Mouse (Mus musculus) kidney, embryonic 14.5 days (tissue): Measurements from ENCODE around the gene Cela2a. TPM values are rescaled to one million over a fixed set of nuclear protein-coding genes. Genes with fewer than 3 reads are reported as not detected.
A peak's percentile ranks its signal among the peaks of the same experiment; 100 is the strongest.

Experiments used
- ATAC-seq: fragments of 200-750 bp; cut with Nextera tagmentation; 2 replicates; pipeline ENCODE4 v1.8.0; 2017; ENCODE audit warnings: moderate number of reproducible peaks, mild to moderate bottlenecking, moderate TSS enrichment, moderate library complexity; ENCODE audit not compliant: low FRiP score, low TSS enrichment
- H3K27ac ChIP-seq: fragments of 300-500 bp; sonication (generic); 2 replicates; pipeline ENCODE4 v1.5.1; 2014; ENCODE audit warnings: low read depth, mild to moderate bottlenecking, low read length, moderate library complexity, mixed read lengths
- H3K27me3 ChIP-seq: fragments of 300-500 bp; sonication (generic); 2 replicates; pipeline ENCODE4 v1.6.1; 2014; ENCODE audit warnings: mild to moderate bottlenecking, low read length; ENCODE audit not compliant: control insufficient read depth, insufficient read depth
- H3K36me3 ChIP-seq: fragments of 300-500 bp; sonication (generic); 2 replicates; pipeline ENCODE4 v1.6.1; 2014; ENCODE audit warnings: low read length, mixed read lengths; ENCODE audit not compliant: control insufficient read depth, insufficient read depth
- H3K4me1 ChIP-seq: fragments of 300-500 bp; sonication (generic); 2 replicates; pipeline ENCODE4 v1.6.1; 2014; ENCODE audit warnings: low read length, mixed read lengths; ENCODE audit not compliant: control insufficient read depth, insufficient read depth
- H3K4me2 ChIP-seq: fragments of 300-500 bp; sonication (generic); replicated peaks from 2 replicates; pipeline ENCODE4 v1.6.1; 2014; ENCODE audit warnings: low read depth, mild to moderate bottlenecking, low read length
- H3K4me3 ChIP-seq: fragments of 300-500 bp; sonication (generic); 2 replicates; pipeline ENCODE4 v1.5.1; 2014; ENCODE audit warnings: mild to moderate bottlenecking, low read length
- H3K9ac ChIP-seq: fragments of 300-500 bp; sonication (generic); 2 replicates; pipeline ENCODE4 v1.6.1; 2014; ENCODE audit warnings: low read depth, mild to moderate bottlenecking, low read length, moderate library complexity
- H3K9me3 ChIP-seq: fragments of 300-500 bp; sonication (generic); 2 replicates; pipeline ENCODE4 v1.6.1; 2016; ENCODE audit warnings: low read length; ENCODE audit not compliant: control insufficient read depth
- WGBS: fragments of 180-500 bp; shearing (Covaris S2); extraction: QIAGEN DNeasy Blood & Tissue Kit; methylation state at CpG from one replicate; pipeline ENCODE4 v1.1.7; 2014; 5-methylcytosine and 5-hydroxymethylcytosine counted together
- polyA plus RNA-seq: library from polyadenylated mRNA; unstranded; fragments of >200 nt; fragmentation: Nextera tagmentation; extraction: Ambion mirVana; gene quantifications from 2 replicates; pipeline ENCODE4 v1.2.1, GENCODE M21; 2014

Cela2a gene
- polyA plus RNA-seq, 1 experiment from 2014 or later: not detected

DNA sequence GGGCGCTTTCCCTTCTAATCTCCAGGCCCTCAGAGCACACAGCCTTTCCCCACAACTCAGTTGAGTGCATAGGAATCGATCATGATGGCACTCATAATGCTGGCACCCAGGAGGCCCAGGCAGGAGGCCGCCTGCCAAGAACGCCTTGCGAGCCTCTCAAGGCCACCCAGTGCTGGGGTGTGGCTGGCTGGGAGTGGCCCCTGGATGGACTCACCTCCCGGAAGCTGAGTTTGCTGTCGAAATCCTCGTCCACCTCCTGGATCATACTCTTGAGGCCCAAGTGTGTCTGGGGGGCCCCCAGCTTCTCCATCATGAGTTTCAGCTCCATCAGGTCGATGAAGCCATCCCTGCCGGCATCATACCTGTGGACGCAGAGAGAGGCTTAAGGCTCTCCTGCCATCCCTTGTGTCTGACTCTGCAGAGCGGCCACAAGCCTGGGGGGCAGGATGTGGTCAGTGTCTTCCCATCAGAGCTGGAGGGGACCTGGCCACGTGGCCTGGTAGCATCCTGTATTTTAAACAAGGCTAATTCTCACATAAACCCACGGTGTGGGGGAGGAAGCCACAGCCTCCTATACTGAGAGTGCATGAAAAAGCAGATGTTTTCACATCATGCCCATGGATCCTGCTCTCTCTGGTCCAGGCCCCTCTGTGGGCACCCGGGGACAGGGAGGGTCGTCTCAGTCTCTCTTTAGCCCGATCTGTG, 35.8 kb upstream of the Cela2a start:
- ATAC-seq: no peak
- H3K27me3 ChIP-seq: no peaks in the 10 kb centered on the region
- no peak overlapping the region for H3K27ac ChIP-seq
- H3K9ac ChIP-seq: no peak overlapping the region
- H3K36me3 ChIP-seq: peaks cover 9% of the 10 kb centered on the region; the same call in 1 of the 2 replicates
- H3K4me1 ChIP-seq: no peaks in the 10 kb centered on the region
- H3K4me2 ChIP-seq: no peak overlapping the region
- WGBS: 84% methylated on average over 17 of the region's 17 CpGs
- no peaks in the 10 kb centered on the region for H3K9me3 ChIP-seq
- no peak overlapping the region for H3K4me3 ChIP-seq

GRCm38 (mm10) chr4:141860246-141860841, 34.4 kb upstream of the Cela2a start:
- WGBS: 68% methylated on average over 19 of the region's 19 CpGs
- no peak overlapping the region for H3K4me3 ChIP-seq
- no peaks in the 10 kb centered on the region for H3K27me3 ChIP-seq
- H3K36me3 ChIP-seq: peaks cover 9% of the 10 kb centered on the region; the same call in 1 of the 2 replicates
- ATAC-seq: no peak
- no peak overlapping the region for H3K4me2 ChIP-seq
- no peaks in the 10 kb centered on the region for H3K4me1 ChIP-seq
- no peaks in the 10 kb centered on the region for H3K9me3 ChIP-seq
- no peak overlapping the region for H3K27ac ChIP-seq
- no peak overlapping the region for H3K9ac ChIP-seq

- no peak overlapping the region for H3K27ac ChIP-seq
- WGBS: 91% methylated on average over 14 of the region's 14 CpGs
Observed at GRCm38 (mm10) chr4:141859351-141859750, 33.4 kb upstream of the Cela2a start.

GRCm38 (mm10) chr4:141858501-141858900, 32.5 kb upstream of the Cela2a start:
- 95% methylated on average over 20 of the region's 20 CpGs for WGBS
- ATAC-seq: no peak
- H3K9me3 ChIP-seq: no peaks in the 10 kb centered on the region
- H3K4me3 ChIP-seq: no peak overlapping the region
- H3K4me2 ChIP-seq: no peak overlapping the region
- no peak overlapping the region for H3K27ac ChIP-seq
- peaks cover 9% of the 10 kb centered on the region; the same call in 1 of the 2 replicates for H3K36me3 ChIP-seq
- H3K9ac ChIP-seq: no peak overlapping the region
- no peaks in the 10 kb centered on the region for H3K4me1 ChIP-seq
- no peaks in the 10 kb centered on the region for H3K27me3 ChIP-seq

More at GRCm38 (mm10) chr4:141859351-141859750, 33.4 kb upstream of the Cela2a start:
- Histone ChIP-seq H3K9ac (no peak overlapping the region), H3K36me3 (peaks cover 9% of the 10 kb centered on the region; the same call in 1 of the 2 replicates), H3K4me2 (no peak overlapping the region), H3K9me3 (no peaks in the 10 kb centered on the region), H3K4me1 (no peaks in the 10 kb centered on the region), H3K27me3 (no peaks in the 10 kb centered on the region), H3K4me3 (no peak overlapping the region)
- ATAC-seq: no peak

DNA sequence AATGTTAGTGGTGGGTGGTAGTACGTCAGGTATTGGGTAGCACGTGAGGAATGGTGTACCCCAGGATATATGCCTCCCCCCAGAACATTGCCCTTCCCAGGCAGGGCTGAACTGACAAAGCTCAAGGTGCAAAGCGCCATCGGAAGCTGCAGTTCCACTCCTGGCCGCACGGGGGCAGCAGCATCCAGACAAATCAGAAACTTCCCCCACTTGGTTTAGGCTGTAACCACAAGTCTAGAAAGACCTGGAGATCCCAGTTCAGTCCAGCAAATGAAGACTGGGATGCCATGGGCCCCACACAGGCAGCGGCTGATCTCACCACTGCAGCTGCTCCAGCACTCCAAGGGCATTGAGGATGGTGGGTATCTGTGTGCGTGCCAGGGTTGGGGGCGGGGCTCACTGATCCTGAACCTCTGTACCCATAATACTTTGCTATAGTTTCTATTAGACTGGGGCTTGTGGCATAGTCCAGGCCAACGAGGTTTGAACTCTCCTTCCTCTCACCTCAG, 31.5 kb upstream of the Cela2a start:
- H3K4me1 ChIP-seq: no peaks in the 10 kb centered on the region
- WGBS: 26% methylated on average over 10 of the region's 10 CpGs

DNA sequence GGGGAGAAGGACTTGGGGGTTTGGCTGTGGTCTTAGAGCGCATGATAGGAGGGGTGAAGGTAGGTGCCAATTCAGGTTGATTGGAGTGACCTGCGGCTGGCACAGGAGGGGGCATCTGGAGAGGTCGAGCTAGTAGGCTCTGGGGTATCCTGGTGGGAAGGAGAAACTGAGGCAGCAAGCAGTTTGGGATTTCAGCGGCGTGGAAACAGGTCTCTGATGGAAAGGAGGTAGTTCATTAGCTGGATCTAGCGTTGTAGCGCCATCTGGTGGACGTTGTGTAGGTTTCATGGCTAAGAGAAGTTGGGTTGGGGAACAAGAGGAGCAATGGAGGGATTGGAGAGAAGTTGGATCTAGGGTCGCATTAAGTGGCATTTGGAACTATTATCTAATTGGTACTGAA, 27.5 kb upstream of the Cela2a start:
- no peaks in the 10 kb centered on the region for H3K27me3 ChIP-seq
- no peaks in the 10 kb centered on the region for H3K4me1 ChIP-seq
- no peaks in the 10 kb centered on the region for H3K9me3 ChIP-seq
- H3K9ac ChIP-seq: no peak overlapping the region
- no peaks in the 10 kb centered on the region; the same call in 1 of the 2 replicates for H3K36me3 ChIP-seq
- WGBS: 76% methylated on average over 9 of the region's 9 CpGs
- H3K4me2 ChIP-seq: no peak overlapping the region
- no peak overlapping the region for H3K4me3 ChIP-seq
- H3K27ac ChIP-seq: no peak overlapping the region
- ATAC-seq: no peak

More for the DNA sequence above, 31.5 kb upstream of the Cela2a start:
- Histone ChIP-seq H3K9ac (no peak overlapping the region), H3K4me3 (no peak overlapping the region), H3K27me3 (no peaks in the 10 kb centered on the region), H3K9me3 (no peaks in the 10 kb centered on the region), H3K27ac (no peak overlapping the region), H3K36me3 (peaks cover 9% of the 10 kb centered on the region; the same call in 1 of the 2 replicates), H3K4me2 (no peak overlapping the region)
- ATAC-seq: peak; percentile 53; the same call in 1 of the 2 replicates

DNA sequence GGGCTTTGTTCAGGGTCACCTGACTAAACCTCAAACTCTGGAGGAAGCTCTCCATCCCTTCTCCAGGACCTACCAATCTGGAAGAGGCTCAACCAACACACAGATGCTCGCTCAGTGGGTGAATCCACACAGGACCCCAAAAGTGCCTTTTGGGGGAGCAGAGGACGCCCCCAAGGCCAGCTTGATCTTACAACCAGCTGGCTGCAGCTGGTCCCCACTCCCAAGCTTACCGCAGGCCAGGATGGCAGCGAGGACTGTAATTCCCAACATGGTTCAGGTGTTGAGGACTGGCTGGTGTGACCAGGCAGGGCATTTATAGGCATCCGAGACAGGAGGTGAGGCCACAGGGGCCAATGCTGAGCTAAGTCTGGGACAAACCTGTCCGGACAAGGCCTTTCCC, 20.0 kb upstream of the Cela2a start, which contains the start of gene Ctrc:
Gene Ctrc, minus strand, starts transcription at position 361 of the 400 bp plus-strand sequence.
- Histone ChIP-seq H3K9me3 (no peaks in the 10 kb centered on the region), H3K27ac (no peak within 1 kb of the TSS), H3K9ac (no peak within 1 kb of the TSS), H3K36me3 (no peaks in the 10 kb centered on the region), H3K4me2 (no peak within 1 kb of the TSS), H3K27me3 (no peaks in the 10 kb centered on the region), H3K4me1 (no peaks in the 10 kb centered on the region), H3K4me3 (no peak within 1 kb of the TSS)
- ATAC-seq: no peak
- WGBS: 75% methylated on average over 6 of the region's 6 CpGs

GRCm38 (mm10) chr4:141834536-141835095, 8.7 kb upstream of the Cela2a start:
- no peaks in the 10 kb centered on the region for H3K36me3 ChIP-seq

GRCm38 (mm10) chr4:141833911-141834310, 8.0 kb upstream of the Cela2a start:
- no peak for ATAC-seq
- Histone ChIP-seq H3K36me3 (no peaks in the 10 kb centered on the region), H3K9ac (no peak overlapping the region), H3K4me2 (no peak overlapping the region), H3K4me3 (no peak overlapping the region), H3K27me3 (no peaks in the 10 kb centered on the region), H3K9me3 (no peaks in the 10 kb centered on the region), H3K27ac (no peak overlapping the region), H3K4me1 (no peaks in the 10 kb centered on the region)
- 43% methylated on average over 1 of the region's 1 CpGs for WGBS

More at GRCm38 (mm10) chr4:141834536-141835095, 8.7 kb upstream of the Cela2a start:
- H3K9ac ChIP-seq: no peak overlapping the region
- 61% methylated on average over 5 of the region's 5 CpGs for WGBS
- H3K27ac ChIP-seq: no peak overlapping the region
- no peaks in the 10 kb centered on the region for H3K9me3 ChIP-seq
- H3K4me2 ChIP-seq: no peak overlapping the region
- no peaks in the 10 kb centered on the region for H3K27me3 ChIP-seq
- H3K4me1 ChIP-seq: no peaks in the 10 kb centered on the region
- H3K4me3 ChIP-seq: no peak overlapping the region
- ATAC-seq: no peak
